Mouse (Mus musculus): ENCODE measurements around the gene Cdk14.

DNA sequence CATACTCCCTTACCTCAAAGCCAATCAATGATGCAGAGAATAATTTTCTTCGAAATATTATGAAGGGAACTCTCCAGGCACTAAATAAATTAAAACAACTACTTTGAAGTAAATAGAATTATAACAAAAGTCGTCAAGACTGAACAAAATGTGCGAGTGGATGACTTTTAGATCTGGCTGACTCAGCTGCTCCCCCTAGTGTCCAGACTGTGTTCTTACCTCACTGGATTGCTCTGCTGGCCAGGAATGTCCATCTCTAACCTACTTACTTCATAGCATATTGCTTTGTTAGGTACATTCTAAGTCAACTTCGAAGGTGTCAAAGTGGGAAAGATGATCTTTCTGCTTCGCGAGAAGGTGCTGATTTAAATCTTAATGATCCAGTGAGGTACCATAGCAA is 501.7 kb downstream of the Cdk14 start:
- no peak for TF ChIP-seq POLR2A (IDR thresholded peaks at IDR 0.05; ENCODE audit: control insufficient read depth, low read depth, low read length)
- peak; percentile 39; the same call in 1 of the 2 replicates for TF ChIP-seq CTCF (IDR thresholded peaks at IDR 0.05; ENCODE audit: control insufficient read depth, insufficient read depth, insufficient replicate concordance, low read depth, low read length)

Measured in testis, adult 2 months (tissue).